Mouse (Mus musculus) inflammation-experienced regulatory T-cells, adult 6 months (primary cell): ENCODE measurements at regions not wholly inside any gene's neighbourhood (a gene's known extent, or its start where the extent isn't known, plus 50 kb on each side); places are given as distances from the start of the nearest gene placed in this dataset.
A peak's percentile ranks its signal among the peaks of the same experiment; 100 is the strongest.

Experiments used
- ATAC-seq: one replicate; pipeline ENCODE4 v1.8.0; 2017

DNA sequence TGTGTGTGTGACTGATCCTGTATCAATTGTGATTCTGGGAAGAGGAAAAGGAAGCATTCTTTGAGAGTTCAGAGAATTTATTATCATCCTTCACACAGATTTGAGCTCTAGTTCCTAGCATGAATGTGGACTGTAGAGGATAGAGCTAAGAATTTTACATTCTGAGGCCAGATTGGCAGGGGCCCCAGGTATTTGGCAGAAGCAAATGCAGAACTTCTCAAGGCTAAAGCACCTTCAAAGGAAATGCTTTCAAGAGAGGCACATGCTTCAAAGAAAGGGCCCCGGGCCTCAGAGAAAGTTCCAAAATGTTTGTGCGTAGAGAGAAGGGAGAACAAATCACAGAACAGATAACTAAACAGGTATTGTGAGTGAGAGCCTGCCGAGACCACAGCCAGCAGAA is 139.7 kb upstream of the Runx1 start:
- no peak for ATAC-seq

- no peak for ATAC-seq
Measured at GRCm38 (mm10) chr16:92963582-92963981, 137.6 kb upstream of the Runx1 start.

DNA sequence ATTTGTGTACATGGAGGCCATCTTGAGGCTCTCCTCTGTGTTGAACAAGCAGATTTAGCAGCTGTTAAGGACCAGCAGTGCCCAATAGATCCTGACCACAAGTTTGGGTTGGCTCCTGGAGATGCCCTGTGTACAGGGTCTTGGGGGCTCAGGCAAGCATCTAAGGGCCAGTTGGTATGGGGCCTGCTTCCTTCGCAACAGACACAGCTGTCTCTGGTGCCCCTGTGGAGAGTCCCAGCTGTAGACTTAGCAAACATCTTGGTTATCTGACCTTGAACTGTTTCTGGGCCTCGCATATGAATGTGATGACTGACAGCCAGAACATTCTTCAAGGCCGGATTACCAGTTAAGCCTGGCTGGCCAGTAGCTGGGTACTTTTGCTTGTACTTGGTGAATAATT is 135.4 kb upstream of the Runx1 start:
- ATAC-seq: no peak

DNA sequence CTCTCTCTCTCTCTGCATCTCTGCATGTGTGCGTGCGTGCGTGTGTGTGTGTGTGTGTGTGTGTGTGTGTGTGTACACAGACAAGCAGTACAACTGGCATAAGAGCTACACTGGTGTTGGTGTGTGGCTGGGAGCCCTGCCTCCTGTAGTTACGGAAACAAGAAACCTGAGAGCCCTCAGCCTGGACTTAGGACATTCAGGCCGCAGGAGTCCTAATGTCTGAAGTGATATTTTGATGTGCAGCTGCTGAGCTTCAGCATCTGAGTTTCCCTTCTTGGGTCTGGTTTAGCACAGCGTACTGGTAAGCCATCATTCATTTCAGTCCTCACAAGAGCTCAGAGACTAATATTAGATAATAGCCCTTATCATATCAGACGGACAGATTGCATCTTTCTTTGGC is 134.8 kb upstream of the Runx1 start:
- ATAC-seq: no peak

GRCm38 (mm10) chr16:92958967-92959366 is 133.0 kb upstream of the Runx1 start:
- no peak for ATAC-seq

GRCm38 (mm10) chr16:92958146-92958545 is 132.2 kb upstream of the Runx1 start:
- ATAC-seq: no peak

- ATAC-seq: no peak
Measured at GRCm38 (mm10) chr16:92955508-92955907, 129.6 kb upstream of the Runx1 start.

DNA sequence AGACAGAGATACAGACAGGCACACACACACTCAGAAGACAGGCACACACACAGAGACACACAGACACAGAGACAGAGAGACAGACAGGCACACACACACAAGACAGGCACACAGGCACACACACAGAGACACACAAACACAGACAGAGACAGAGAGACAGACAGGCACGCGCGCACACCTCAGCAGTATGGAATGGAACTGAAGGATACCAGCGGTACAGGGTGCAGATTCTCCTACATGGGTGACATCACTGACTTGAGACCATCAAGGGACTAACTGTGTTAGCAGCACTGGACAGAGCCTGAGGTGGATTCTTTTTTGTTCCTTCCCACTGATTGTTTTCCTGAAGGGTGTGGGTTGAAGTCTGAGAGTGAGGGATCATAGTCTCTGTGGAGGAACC is 129.1 kb upstream of the Runx1 start:
- ATAC-seq: no peak

GRCm38 (mm10) chr16:92953936-92954654 is 128.1 kb upstream of the Runx1 start:
- peak; percentile 32 for ATAC-seq

- ATAC-seq: no peak
Measured at GRCm38 (mm10) chr16:92952336-92953097, 126.6 kb upstream of the Runx1 start.

GRCm38 (mm10) chr16:92951516-92951915 is 125.6 kb upstream of the Runx1 start:
- no peak for ATAC-seq

- no peak for ATAC-seq
Measured at GRCm38 (mm10) chr16:92948494-92948893, 122.5 kb upstream of the Runx1 start.

DNA sequence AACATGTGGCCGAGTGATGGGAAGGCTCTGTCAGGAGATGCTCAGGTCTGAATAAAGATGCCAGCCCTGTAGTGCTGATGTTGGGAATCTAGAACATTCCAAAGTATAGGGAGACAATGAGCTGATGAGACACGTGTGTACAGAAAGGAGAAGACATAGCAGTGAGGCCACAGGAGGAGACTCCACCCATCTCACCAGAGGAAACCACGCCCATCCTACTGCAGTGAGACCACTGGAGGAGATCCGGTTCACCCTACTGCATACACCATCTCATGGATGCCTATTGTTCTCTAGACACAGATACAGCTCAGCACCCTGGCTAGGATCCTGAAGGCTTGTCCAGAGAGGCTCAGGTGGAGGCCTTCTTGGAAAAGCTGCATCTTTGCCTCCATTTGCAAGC is 120.6 kb upstream of the Runx1 start:
- ATAC-seq: peak; percentile 48

- peak; percentile 43 for ATAC-seq
Measured at GRCm38 (mm10) chr16:92943901-92944300, 118.0 kb upstream of the Runx1 start.

- no peak for ATAC-seq
Measured at GRCm38 (mm10) chr16:92939618-92940017, 113.7 kb upstream of the Runx1 start.

DNA sequence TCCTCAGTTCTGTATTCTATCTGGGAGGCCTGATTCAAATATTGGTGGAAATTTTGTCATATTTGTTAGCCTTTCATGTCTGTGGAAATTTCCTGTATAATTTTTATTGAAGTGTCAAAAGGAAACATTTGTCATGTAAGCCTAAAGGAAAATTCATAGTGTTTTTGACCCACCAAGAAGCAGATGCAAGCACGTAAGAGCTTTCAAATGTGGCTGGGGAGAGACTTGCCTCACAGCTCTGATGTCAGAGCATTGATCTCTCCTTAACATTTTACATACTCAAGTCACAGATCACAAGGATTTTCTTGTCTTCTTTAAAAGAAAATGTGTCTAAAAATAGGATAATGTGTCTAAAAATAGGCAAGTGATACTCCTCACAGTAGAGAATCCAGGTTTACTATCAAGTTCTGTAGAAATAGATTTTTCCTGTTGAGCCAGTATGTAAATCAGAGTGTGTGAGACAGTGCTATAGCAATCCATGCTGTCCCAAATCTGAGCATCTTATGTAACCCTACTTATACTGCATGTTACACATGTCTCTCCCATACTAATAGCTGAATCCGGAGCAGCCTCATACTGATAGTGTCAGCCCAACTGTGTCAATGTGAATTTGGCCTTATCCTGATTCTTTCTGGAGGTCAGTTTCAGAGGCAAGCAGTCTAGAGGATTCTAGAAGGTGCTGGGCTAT is 110.0 kb upstream of the Runx1 start:
- peak; percentile 52 for ATAC-seq

DNA sequence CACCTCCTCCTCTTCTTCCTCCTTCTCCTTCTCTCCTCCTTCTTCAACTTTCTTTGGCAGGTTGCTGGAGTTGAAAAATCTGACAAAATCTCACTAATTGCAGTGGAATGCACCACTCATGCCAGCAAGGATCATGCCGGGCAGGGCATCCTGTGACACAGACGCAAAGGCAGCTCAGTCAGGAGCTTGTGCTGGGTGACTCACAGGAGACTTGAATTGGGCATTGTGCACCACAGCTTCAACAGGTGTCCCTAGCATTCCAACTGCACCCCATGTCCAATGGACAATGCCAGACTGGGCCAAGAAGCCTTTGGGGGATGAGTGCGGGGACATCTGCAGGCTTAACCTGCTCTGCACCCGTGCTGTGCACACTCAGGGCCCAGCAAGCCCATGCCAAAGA is 104.2 kb upstream of the Runx1 start:
- no peak for ATAC-seq

DNA sequence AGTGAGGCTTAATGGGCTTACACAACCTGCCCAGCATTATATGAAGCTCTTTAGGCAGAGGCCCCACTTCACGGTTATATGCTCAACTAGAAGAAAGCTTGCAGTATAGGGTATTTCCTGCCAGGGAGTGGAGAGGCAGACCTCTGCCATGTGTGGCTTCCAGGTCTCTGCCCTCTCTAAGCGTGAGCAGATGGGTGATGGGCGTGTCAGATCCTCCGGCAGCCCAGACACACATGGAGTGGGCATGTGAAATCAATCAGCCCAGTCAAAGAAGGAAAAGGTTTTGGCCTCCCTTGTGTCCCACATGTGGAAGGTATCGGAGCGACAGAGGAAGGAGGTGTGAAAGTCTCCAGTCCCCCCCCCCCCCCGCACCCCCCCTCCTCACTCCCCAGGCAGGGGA is 102.3 kb upstream of the Runx1 start:
- peak; percentile 41 for ATAC-seq

- peak; percentile 50 for ATAC-seq
Measured at GRCm38 (mm10) chr16:92927662-92928061, 101.7 kb upstream of the Runx1 start.

DNA sequence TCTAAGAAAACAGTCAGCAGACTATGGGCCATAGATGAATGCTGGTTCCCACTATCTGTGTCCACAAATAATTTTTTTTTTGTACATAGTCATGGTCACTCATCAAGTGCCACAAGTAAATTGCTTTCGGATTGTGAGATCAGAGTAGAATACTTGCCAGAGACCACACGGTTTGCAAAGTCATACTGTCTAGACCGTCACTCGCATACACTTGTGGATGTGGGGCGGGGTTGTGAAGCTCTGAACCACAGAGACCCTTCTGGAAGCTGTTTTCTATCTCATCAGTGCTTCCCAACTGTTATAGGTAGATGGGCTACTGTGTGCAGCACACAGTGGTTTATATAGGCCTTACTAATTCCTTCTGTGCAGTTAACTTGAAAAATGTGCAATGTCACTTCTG is 100.9 kb upstream of the Runx1 start:
- ATAC-seq: no peak

GRCm38 (mm10) chr16:92920947-92921346 is 95.0 kb upstream of the Runx1 start:
- ATAC-seq: no peak

DNA sequence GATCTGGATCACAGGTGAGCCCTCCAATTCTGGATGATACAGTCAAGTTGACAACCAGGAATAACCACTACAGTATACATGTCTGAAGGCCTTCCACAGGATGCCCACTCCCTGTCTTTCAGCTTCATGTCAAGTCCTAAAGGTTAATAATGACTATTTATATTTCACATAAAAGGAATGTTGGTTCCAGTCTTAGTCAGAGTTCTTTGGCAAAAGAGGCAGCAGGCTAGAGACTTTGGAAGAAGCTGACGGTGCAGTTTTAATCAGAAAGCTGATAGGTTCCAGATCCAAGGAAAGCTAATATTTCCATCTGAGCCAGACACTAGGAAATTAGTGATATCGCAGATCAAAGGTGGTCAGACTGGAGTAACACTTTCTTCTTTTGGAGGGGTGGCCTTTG is 91.4 kb upstream of the Runx1 start:
- ATAC-seq: no peak

GRCm38 (mm10) chr16:92915651-92916050 is 89.7 kb upstream of the Runx1 start:
- ATAC-seq: no peak

DNA sequence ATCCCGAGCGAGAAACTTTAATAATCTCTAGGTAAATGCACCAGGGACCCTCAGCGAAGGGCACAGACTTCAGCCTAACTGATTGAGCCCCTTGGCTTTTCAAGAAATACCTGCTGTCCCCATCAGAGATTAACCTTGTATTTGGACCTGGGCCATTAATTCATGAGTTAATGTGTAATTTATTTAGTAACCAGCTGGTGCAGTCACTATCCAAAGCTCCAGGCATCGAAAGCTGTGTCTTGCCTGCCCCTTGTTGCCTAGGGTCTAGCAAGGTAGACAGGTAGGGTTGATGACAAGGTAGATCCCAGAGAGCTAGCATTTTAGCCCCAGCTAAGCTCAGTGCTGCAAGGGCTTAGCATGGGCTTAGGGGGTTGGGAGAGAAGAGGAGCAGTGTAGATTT is 80.9 kb upstream of the Runx1 start:
- no peak for ATAC-seq
